8 mouse cellular contexts compared by ENCODE assay signal in the genomic region with DNA sequence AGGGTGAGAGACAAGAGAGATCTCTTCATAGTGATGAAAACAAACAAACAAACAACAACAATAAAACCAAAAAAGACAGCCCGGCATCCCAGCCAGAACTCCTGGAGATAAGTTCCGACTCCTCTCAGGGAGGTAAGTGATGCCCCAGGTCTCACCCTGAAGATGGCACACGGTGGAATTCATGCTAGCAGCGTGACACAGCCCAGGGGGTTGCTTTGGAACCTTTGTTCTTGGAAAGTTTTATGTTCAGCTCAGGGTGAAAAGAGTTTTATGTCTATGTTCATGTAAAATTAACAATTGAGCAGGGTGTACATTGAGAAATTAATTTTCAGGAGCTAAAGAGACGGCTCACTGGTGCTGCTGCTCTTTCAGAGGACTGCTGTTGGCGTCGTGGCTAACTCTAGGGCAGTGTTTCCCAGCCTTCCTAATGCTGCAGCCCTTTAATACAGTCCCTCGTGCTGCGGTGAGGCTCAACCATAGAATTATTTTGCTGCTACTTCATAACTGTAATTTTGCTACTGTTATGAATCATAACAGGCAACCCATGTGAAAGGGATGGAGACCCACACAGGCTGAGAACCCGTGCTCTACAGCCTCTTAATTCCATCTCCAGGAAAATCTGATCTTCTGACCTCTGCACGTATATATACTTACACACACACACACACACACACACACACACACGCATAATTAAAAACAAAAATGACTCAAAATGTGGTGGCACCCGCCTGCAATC. TPM values are rescaled to one million over a fixed set of nuclear protein-coding genes. Genes with fewer than 3 reads are reported as not detected.
DNase-seq lines count a peak whose midpoint lies in the region; ATAC-seq and TF ChIP-seq lines count a peak whose summit lies in the region.

No protein-coding gene starts in this region.

- peaks cover 16% of the 10 kb centered on the region for H3K4me1 ChIP-seq in testis, adult 2 months (ENCODE audit: control insufficient read depth, insufficient read depth, low read length)
- H3K4me1 ChIP-seq in liver, embryonic 12.5 days, result peaks cover 54% of the 10 kb centered on the region

- TF ChIP-seq CTCF in testis, adult 2 months (IDR thresholded peaks at IDR 0.05; ENCODE audit: control insufficient read depth, insufficient read depth, insufficient replicate concordance, low read depth, low read length), result no peak

- H3K27me3 ChIP-seq in testis, adult 2 months (ENCODE audit: control insufficient read depth, insufficient read depth, low read length), result no peaks in the 10 kb centered on the region
- H3K27me3 ChIP-seq in liver, embryonic 12.5 days (replicated peaks), result no peaks in the 10 kb centered on the region

- H3K36me3 ChIP-seq in testis, adult 2 months (ENCODE audit: control insufficient read depth, insufficient read depth, low read length), result no peaks in the 10 kb centered on the region
- peaks cover 33% of the 10 kb centered on the region for H3K36me3 ChIP-seq in liver, embryonic 12.5 days

- H3K9ac ChIP-seq in liver, embryonic 12.5 days, result peak overlapping the region; percentile 93

- H3K4me3 ChIP-seq in testis, adult 2 months (ENCODE audit: control insufficient read depth, low read depth, low read length), result peak overlapping the region; percentile 98
- peak overlapping the region; percentile 81 for H3K4me3 ChIP-seq in liver, embryonic 12.5 days

- H3K4me2 ChIP-seq in liver, embryonic 12.5 days, result peak overlapping the region; percentile 89

- 52% methylated on average over 13 of the region's 13 CpGs for WGBS in liver, embryonic 12.5 days (ENCODE audit: insufficient replicate concordance)

- no peak for ATAC-seq in CD4-positive, CD25-positive, alpha-beta regulatory T cell, adult 4 months
- ATAC-seq in liver, embryonic 12.5 days, result no peak

- peak; percentile 47 for DNase-seq in CD4-positive, CD25-positive, alpha-beta regulatory T cell, adult 2 months (ENCODE audit: low read depth, low spot score)
- DNase-seq in testis, postnatal 14 days (ENCODE audit: low spot score), result no peak
- no peak for DNase-seq in adipocyte (ENCODE audit: low spot score)
- DNase-seq in cerebellum, postnatal 36 days, result no peak
- DNase-seq in left cerebral cortex, adult 18-20 months (ENCODE audit: low spot score in 2 of 2), result no peak

- TF ChIP-seq POLR2A in testis, adult 2 months (IDR thresholded peaks at IDR 0.05; ENCODE audit: control insufficient read depth, low read depth, low read length), result no peak

- peak overlapping the region; percentile 47 for H3K27ac ChIP-seq in testis, adult 2 months (ENCODE audit: control insufficient read depth, insufficient read depth, low read depth, low read length)
- peak overlapping the region; percentile 94 for H3K27ac ChIP-seq in liver, embryonic 12.5 days

- H3K9me3 ChIP-seq in liver, embryonic 12.5 days (replicated peaks), result no peaks in the 10 kb centered on the region; the same call in 1 of the 2 replicates

RNA-seq across cellular contexts. Expression of a gene that starts 19.4 kb away (rescaled TPM):
- 100 to 1,000 TPM in 1 of 2 experiments, 10 to 100 TPM in 1; 86.0 to 120 TPM for polyA plus RNA-seq in CD4-positive, CD25-positive, alpha-beta regulatory T cell, adult 4 months (2017; shearing (Covaris generic))
- 6.7 and 7.9 TPM in 2 replicates for polyA plus RNA-seq in testis, adult 2 months (2012; rRNA removed)
- polyA plus RNA-seq in liver, embryonic 12.5 days (2016; fragmentation: Nextera tagmentation; extraction: Ambion mirVana), result 24.5 and 27.8 TPM in 2 replicates
- 10 to 100 TPM; 41.7 to 53.2 TPM for total RNA-seq in left cerebral cortex, adult 18-20 months (2021)

RNA-seq across cellular contexts. Expression of a gene that starts 59.7 kb away (rescaled TPM):
- 100 to 1,000 TPM; 131 to 143 TPM for polyA plus RNA-seq in CD4-positive, CD25-positive, alpha-beta regulatory T cell, adult 4 months (2017; shearing (Covaris generic))
- polyA plus RNA-seq in testis, adult 2 months (2012; rRNA removed), result 6.4 and 7.2 TPM in 2 replicates
- polyA plus RNA-seq in liver, embryonic 12.5 days (2016; fragmentation: Nextera tagmentation; extraction: Ambion mirVana), result 26.0 and 27.0 TPM in 2 replicates
- 1 to 10 TPM; 9.8 to 9.9 TPM for total RNA-seq in left cerebral cortex, adult 18-20 months (2021)
